Mouse (Mus musculus) brain, adult 2 months (tissue): ENCODE measurements around the gene Prickle2.
A peak's percentile ranks its signal among the peaks of the same experiment; 100 is the strongest.

Experiments
- DNase-seq: peaks from one replicate; pipeline ENCODE4 v3.0.0; 2011; ENCODE audit warnings: low read depth, low spot score

Prickle2 gene

GRCm38 (mm10) chr6:92589381-92590065 is 116.4 kb downstream of the Prickle2 start:
- peak; percentile 94 for DNase-seq

GRCm38 (mm10) chr6:92584026-92584425 is 121.9 kb downstream of the Prickle2 start:
- peak; percentile 71 for DNase-seq

GRCm38 (mm10) chr6:92575227-92575626 is 130.7 kb downstream of the Prickle2 start:
- peak; percentile 61 for DNase-seq

GRCm38 (mm10) chr6:92572139-92572538 is 133.8 kb downstream of the Prickle2 start:
- peak; percentile 59 for DNase-seq

- DNase-seq = peak; percentile 39
Observed at GRCm38 (mm10) chr6:92570090-92570489, 135.9 kb downstream of the Prickle2 start.

DNA sequence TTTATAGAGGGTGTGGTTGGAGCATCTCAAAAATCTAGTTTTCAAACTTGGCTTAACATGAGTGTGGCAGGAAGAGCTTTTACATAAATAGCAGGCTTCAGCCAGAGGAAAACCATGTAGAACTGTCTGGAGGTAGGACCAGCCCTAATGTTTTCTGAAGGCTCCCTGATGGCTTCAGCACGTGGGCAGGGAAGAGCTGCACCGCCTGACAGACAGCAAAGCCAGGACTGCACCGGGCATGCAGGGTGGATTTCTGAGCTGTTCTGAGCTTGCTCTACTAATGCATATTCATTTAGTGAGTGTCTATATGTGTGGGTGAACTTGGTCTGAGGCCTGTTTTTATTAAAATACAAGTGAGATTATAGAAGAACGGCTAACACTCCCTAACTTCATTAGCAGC is 136.7 kb downstream of the Prickle2 start:
- peak; percentile 73 for DNase-seq

DNA sequence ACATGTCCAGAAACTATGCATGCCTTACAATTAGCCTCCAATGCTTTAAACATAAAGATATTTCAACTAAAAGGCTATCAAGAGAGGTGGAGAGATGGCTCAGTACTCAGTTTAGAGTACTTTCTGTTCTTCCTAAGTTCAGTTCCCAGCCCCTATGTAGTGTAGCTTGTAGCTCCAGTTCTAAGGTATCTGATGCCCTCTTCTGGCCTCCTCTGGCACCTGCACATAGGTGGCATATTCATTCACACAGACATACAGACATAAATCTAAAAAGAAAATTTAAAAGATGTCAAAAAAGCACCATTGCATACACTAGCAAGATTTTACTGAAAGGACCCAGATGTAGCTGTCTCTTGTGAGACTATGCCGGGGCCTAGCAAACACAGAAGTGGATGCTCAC is 146.7 kb downstream of the Prickle2 start:
- DNase-seq = no peak

GRCm38 (mm10) chr6:92555675-92556074 is 150.3 kb downstream of the Prickle2 start:
- no peak for DNase-seq

DNA sequence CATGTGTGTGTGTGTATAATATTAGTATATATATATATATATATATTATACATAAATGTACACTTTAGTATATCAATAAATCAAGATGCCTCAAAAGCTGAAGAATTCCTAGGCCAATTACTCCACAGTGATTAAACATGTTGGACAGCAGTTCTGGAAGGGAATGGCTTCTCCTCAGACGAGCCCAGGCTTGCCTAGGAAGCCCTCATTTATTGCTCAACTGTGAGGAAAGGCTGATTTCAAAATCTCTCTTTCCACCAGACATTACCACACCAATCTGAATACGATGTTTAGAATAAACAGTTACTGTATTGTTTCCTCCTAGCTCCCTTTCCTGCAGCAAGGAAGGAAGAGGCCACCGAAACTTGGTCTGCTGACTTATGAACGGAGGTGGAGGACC is 152.9 kb downstream of the Prickle2 start:
- DNase-seq = no peak

DNA sequence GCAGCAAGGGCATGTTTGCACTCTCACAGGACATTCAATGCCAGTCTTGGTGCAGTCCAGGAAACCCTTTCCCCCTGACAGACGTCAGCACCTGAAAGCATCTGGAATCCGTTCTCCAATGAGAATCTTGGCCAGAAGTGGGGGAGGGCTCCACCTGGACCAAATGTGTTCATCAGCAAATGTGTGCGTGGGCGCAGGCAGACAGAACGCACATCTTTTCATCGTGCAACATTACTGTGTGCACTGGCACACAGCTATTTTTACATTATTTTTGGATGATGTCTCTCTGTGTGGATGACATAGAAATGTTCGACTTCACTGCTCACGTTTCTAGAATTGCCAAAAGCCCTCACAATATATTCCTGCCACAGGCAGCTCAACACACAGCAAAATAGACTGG is 156.7 kb downstream of the Prickle2 start:
- DNase-seq = peak; percentile 69

DNA sequence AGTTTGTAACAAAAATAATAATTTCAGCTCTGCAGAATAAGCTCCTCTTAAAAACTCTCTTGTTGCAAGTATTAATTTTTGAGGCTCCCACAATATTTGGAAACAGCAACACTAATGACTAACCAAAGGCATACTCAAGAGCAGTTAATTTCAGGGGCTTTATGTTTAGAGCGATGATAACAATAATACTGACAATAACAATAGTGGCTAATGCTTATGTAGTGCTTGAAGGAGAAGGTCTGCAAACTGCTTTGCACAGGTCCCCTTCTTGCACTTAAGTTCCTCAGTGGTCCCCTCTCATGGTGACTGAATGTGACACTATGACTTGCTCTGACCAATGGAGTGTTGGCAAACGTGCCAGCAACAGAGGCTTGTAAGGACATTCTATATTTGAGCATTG is 160.8 kb downstream of the Prickle2 start:
- no peak for DNase-seq

DNA sequence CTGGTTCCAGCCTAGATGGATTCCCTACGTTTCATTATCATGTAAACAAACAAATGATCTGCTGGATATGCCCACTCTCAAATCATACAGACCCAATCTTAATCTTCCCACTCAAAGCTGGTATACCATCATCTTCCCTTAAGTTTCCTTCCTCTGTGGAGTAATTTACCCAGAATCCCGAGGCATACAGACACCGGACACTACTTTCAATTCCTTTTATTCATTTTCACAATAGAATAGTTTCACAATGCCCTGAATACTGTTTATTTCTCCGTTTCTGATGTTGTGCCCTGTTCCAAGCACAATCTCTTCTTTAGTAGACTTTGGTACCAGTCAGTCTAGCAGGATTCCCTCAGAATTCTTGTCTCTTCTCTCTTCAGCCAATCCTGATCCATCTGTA is 162.1 kb downstream of the Prickle2 start:
- DNase-seq = no peak

GRCm38 (mm10) chr6:92542402-92543101 is 163.4 kb downstream of the Prickle2 start:
- peak; percentile 55 for DNase-seq

- DNase-seq = peak; percentile 93
Observed at GRCm38 (mm10) chr6:92534226-92535031, 171.5 kb downstream of the Prickle2 start.

- peak; percentile 47 for DNase-seq
Observed at GRCm38 (mm10) chr6:92533306-92534063, 172.5 kb downstream of the Prickle2 start.

DNA sequence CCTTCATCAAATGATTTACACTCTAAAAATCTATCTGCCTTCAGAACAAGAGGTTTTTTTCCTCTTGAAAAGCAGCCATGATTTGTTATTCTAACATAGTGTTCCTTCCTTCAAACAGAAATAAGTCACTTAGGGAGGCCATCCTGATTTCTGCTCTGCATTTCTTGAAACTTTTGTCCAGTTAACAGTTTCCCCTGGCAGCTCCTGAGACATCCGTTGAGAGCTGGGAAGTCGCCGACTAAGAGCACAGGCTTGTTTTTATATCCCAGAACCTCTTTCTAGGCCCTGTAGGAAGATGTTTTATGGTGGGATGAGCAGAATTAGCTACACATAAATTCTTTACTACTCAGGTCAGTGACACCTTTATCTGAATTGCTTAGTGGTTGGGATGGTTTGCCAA is 173.1 kb downstream of the Prickle2 start:
- no peak for DNase-seq

DNA sequence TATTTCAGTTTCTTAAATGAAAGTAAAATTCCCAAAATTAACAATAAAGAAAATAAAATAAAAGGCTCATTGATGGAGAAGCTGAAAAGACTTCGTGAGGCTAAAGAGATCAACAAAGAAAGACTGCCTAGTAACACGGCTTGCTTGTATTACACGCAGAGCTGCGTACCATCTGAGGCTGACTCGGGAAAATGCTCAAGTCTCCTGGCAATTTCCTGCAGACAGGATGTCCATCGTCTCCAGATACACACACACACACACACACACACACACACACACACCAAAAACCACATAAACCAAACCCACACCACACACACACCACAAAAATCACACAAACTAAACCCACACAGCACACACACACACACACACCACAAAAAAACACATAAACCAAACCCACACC is 173.6 kb downstream of the Prickle2 start:
- peak; percentile 54 for DNase-seq

- no peak for DNase-seq
Observed at GRCm38 (mm10) chr6:92526212-92526611, 179.7 kb downstream of the Prickle2 start.

GRCm38 (mm10) chr6:92525646-92526045 is 180.3 kb downstream of the Prickle2 start:
- no peak for DNase-seq

DNA sequence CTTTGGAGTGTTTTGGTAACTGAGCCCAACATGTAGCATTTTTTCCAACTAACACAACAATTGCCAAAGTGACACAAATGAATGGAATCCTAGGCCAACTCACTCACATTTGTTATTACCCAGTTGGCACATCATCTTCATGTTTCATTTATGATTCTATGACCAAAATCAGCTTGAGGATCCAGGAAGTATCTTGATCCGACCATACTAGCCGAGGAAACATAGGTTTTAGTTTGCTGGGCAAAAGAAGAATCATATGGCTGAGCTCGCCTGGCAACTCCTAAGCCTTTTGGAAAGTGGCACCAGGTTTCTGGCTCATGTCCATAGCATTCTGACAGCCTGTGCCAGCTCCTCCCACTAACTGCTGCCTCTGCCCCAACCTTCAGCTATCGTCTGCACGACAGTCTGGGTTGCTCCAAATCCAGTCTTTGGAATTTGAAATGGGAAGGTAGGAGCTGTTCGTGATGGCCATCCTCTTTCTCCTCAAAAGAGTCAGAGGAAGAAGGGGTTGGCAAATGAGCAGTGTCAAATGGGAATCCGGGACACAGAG is 184.4 kb downstream of the Prickle2 start:
- peak; percentile 95 for DNase-seq
